Mouse (Mus musculus) intestine, embryonic 16.5 days (tissue): ENCODE results near the gene P4ha2. TPM values are rescaled to one million over a fixed set of nuclear protein-coding genes. Genes with fewer than 3 reads are reported as not detected.

Experiments used
- polyA plus RNA-seq: library from polyadenylated mRNA; unstranded; fragments of >200 nt; fragmentation: Nextera tagmentation; extraction: Ambion mirVana; gene quantifications from 2 replicates; pipeline ENCODE4 v1.2.1, GENCODE M21; 2015

The P4ha2 gene
- polyA plus RNA-seq, 1 experiment from 2014 or later = 46.2 TPM

Other genes starting within 250 kb of the P4ha2 start
- gene Gm12216, start 240.8 kb upstream of the P4ha2 start, polyA plus RNA-seq = 1.7 and 2.4 TPM in 2 replicates
- gene Slc22a5, start 208.4 kb upstream of the P4ha2 start, polyA plus RNA-seq = 13.7 and 18.1 TPM in 2 replicates
- 6.1 and 7.1 TPM in 2 replicates for gene Slc22a21, start 119.8 kb upstream of the P4ha2 start, polyA plus RNA-seq
- gene Slc22a4, start 72.0 kb upstream of the P4ha2 start, polyA plus RNA-seq = 0.87 and 1.4 TPM in 2 replicates
- 35.7 and 37.8 TPM in 2 replicates for gene Pdlim4, start 31.1 kb upstream of the P4ha2 start, polyA plus RNA-seq
- gene Csf2, start 149.6 kb downstream of the P4ha2 start, polyA plus RNA-seq = 0.73 and 0.82 TPM in 2 replicates
- gene Il3, start 167.2 kb downstream of the P4ha2 start, polyA plus RNA-seq = not detected in 2 replicates
- gene Acsl6, start 203.7 kb downstream of the P4ha2 start, polyA plus RNA-seq = 1.5 TPM in 2 replicates